Mouse (Mus musculus) brown adipose tissue, adult 24 weeks (tissue): ENCODE measurements at regions not wholly inside any gene's neighbourhood (a gene's known extent, or its start where the extent isn't known, plus 50 kb on each side); places are given as distances from the start of the nearest gene placed in this dataset.
A peak's percentile ranks its signal among the peaks of the same experiment; 100 is the strongest.

Source experiments
- H3K27ac ChIP-seq: fragments of 200-500 bp; replicated peaks from 2 replicates; pipeline ENCODE4 v1.5.1; 2012; ENCODE audit warnings: low read depth, mild to moderate bottlenecking, low read length
- H3K4me1 ChIP-seq: fragments of 200-500 bp; 2 replicates; pipeline ENCODE4 v1.6.1; 2012; ENCODE audit warnings: low read length, mixed read lengths; ENCODE audit not compliant: control insufficient read depth, insufficient read depth, insufficient read length
- H3K4me3 ChIP-seq: fragments of 200-500 bp; 2 replicates; pipeline ENCODE4 v1.5.1; 2012; ENCODE audit warnings: low read depth, mild to moderate bottlenecking, low read length, moderate library complexity; ENCODE audit not compliant: insufficient read depth

DNA sequence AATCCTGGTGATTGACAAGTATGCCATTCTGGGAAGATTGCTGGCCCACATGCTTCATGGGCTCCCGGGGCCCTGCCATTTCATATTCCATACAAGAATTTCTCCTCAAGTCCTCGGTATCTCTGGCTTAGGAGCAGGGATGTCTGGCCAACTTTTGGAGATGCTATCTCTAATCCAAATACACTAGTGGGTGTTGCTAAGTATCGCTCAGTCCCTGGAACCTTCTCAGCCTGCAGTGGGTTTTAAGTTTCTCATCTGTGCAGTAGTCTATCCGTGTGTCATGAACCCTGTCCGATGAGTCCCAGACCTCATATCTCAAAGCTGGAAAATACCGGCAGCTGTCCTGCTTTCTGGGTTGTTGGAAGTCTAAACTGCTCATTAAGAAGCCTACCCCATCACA, 198.9 kb downstream of the Zfp36l1 start:
- H3K4me1 ChIP-seq, result peaks cover 33% of the 10 kb centered on the region
- no peak overlapping the region for H3K27ac ChIP-seq
- H3K4me3 ChIP-seq, result no peak overlapping the region

DNA sequence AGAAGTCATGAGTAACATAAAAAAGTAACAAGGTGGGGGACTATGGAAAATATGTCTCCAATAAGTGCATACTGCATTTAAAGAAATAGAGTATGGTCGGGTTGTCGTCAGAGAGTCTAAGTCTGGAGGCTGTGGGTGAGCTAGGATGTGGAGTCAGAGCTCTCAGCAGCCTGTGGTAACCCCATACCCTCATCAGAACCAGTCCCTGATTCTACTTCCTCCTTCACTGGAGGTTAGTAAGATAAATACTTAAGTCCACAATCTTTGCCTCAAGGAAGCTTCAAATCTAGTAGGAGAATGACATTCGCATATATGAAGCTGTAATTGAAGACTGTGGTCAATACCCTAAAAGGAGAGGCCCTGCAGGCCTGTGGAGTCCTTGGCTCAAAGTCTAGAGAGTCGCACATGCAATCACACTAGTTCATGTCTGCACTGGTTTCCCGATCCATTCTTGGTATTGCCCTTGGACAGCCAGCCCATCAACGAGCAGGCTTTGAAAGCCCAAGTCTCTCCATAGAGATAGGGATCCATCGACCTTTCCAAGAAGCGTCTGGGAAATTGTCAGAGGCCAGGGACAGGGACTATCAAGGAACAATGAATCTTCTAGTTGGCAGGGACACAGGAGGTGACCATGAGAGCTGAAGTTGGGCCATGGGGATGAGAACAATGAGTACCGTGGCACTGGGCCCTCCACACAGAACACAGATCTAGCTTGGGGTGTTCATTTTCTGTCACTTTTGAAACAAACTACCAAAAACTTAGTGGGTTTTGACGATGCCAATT, 200.3 kb downstream of the Zfp36l1 start:
- no peak overlapping the region for H3K27ac ChIP-seq
- no peak overlapping the region for H3K4me3 ChIP-seq
- H3K4me1 ChIP-seq, result peaks cover 27% of the 10 kb centered on the region

DNA sequence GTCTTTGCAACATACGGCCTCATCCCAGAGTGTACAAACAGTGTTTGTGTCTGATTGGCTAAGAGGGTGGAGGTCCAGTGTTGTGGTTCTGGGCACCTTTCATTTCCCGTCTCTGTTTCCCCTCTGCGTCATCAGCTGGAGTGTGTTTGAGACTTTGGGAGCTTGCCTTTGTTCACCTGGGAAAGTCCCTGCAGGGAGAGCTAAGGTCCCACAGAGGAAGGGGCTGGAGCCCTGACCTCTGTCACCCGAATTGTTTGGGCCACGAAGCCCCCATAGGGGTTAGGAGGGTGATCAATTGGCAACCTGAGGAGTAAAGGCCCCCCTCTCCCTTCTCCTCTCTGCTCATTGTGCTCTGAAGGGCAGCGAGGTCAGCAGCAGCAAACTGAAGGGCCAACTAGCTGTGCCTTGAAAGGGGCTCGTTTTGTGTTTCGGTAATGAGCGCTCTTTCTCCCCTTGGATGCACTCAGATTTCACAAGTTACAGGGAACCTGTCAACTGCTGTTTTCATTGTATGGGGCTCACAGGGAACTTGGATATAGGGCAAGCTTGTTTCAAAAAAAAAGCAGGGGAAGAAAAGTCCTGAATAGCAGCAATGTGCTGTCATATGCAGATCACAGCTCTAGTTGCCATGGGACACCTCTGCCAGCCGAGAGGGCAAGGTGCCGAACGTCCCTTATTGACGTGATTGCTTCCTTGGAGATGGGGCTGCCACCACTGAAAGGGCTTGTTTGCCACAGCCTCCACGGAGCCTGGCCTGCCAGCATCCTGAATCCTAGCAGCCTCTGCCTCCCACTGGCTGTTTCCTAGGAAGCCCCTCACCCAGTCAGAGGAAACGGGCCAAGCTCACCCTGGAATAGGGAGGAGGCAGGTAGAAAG, 201.7 kb downstream of the Zfp36l1 start:
- Histone ChIP-seq H3K27ac (peak overlapping the region; percentile 79), H3K4me3 (no peak overlapping the region), H3K4me1 (peaks cover 33% of the 10 kb centered on the region)

DNA sequence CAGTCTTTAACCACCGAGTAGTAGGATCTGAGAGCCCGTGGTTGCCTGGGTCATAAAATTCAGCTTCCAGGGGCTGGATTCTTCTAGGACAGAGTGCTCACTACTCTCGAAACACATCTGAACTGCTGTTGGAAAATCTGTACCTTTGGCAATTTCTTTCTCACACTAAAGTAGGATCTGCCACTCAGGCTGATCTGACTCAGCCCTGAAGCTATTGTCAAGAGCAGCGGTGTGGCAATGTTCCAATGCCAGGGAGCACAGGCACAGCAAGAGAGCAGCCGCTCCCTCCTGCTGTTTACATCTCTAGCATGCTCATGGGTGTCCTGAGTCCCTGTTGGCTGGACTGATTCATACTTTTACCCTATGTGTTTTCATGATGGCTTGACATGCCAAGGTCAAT, 205.2 kb downstream of the Zfp36l1 start:
- Histone ChIP-seq H3K4me3 (no peak overlapping the region), H3K27ac (peak overlapping the region; percentile 90), H3K4me1 (peaks cover 55% of the 10 kb centered on the region)

DNA sequence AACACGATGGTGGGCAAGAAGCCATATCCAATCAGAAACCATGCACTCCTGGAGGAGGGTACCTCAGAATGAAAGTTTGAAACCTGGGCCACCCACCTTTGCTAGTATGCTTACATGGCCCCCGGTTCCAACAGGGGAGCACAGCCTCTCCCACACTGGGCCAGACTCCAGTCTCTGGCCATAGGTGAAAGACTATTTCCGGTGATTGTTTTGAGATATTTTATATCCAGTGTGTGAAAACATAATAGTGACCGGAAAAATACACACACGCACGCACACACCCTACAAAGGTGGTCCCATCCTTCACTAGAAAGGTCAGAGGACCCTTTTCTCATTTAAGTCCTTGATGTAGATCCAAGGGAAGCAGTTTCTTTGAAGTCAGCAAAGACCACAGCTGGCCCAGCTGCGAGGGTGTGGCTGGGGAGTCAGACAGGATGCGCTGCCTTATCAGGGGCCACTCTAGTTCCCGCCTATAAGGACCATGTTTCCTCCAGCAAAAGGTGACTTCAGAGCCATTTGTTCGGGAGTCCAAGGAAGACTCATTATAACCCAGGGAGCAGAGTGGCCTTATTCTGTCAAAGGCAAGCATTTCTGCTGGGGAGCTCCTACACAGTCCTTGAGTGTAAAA, 206.0 kb downstream of the Zfp36l1 start:
- H3K4me1 ChIP-seq, result peaks cover 56% of the 10 kb centered on the region
- peak overlapping the region; percentile 90 for H3K27ac ChIP-seq

DNA sequence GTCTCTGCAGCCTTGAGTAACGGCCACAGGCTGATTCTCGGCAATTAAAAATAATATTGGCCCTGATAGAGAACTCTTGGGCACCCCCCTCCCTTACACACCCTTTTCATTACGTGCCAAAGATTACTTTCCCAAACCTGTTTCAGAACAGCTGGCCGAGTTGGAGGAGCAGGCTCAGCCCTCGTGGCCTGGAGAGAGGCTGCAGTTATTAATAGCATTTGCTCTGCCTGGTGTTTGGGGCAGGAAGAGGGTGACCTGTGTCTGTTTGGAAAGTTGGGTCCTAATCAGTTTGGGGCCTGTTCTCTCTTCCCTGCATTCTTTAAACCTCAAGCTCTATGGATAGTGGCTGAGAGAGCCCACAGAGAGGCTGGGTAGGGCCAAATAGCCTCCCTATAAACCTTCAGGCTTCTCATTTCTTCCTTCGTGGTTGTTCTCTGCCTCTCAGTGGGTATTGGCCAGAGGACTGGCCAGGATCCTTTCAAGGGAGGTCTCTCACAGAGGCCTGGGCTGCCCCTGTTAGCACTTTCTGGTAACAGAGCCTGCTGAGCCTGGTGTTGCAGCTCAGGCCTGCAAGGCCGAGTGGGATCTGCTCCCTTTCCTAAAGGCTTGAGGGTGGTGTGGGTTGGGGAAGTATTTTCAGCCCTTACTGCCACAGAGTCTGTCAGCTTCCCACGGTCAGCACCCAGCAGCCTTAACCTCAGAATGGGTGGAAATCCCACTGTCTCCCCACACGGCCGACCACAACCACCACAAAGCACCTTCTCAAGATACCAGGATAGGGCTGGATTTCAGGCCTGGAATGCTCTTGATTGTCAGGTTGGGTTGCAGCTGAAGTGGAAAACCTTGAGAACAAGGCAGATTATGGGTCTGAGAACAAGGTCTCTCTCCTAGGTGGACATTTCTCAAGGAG, 206.7 kb downstream of the Zfp36l1 start:
- Histone ChIP-seq H3K4me1 (peaks cover 50% of the 10 kb centered on the region), H3K4me3 (no peak overlapping the region), H3K27ac (peak overlapping the region; percentile 90)

More for the DNA sequence above, 206.0 kb downstream of the Zfp36l1 start:
- H3K4me3 ChIP-seq, result no peak overlapping the region

DNA sequence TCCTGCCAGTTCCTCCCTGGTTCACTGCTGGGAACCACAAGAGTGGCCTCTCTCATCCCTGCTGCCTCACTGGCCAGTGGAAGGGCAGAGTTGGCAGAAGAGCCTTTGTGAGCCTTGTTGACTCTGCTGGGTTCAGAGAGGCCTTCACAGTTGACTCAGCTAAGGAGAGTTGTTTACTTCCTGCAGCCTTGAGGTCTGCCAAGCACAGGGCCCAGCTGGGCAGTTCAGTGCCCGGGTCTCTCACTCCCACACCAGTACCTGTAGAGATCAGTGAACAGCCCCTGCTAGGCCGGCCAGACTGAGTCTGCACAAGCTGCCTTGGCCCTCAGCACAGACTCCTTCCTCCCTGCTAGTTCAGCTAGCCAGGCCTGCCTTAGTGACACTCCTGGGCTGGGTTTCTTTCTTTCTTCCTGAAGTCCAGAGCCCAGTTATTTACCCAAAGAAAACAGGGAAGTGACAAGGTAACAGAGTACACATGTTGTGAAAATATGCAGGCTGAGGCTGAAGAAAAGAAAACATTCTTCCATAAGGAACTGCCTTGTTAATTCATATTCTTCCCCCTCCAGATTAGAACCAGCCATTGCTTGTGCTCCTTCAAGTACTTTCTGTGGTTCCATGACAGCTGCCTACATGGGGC, 207.8 kb downstream of the Zfp36l1 start:
- H3K4me1 ChIP-seq, result peaks cover 44% of the 10 kb centered on the region

DNA sequence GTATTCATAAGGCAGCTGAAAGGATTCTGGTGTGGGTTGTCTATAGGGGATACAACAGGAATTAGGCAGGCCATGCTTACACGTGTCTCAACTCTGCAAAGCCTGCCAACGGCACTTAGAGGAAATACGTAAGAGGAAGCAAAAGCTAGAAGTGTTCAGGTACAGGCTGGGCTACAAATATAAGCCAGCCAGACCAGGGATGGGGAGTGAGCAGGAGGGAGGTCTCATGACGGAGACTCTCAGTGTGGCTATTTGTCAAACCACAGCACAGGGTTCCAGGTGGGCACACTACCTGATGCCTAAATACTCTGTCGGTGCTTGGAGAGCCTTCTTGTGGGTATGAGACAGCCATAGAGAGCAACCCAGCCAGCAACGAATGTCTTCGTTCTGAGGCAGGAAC, 210.1 kb downstream of the Zfp36l1 start:
- Histone ChIP-seq H3K4me3 (no peak overlapping the region), H3K27ac (peak overlapping the region; percentile 96), H3K4me1 (peaks cover 49% of the 10 kb centered on the region)

More for the DNA sequence above, 207.8 kb downstream of the Zfp36l1 start:
- Histone ChIP-seq H3K27ac (peak overlapping the region; percentile 90), H3K4me3 (no peak overlapping the region)

DNA sequence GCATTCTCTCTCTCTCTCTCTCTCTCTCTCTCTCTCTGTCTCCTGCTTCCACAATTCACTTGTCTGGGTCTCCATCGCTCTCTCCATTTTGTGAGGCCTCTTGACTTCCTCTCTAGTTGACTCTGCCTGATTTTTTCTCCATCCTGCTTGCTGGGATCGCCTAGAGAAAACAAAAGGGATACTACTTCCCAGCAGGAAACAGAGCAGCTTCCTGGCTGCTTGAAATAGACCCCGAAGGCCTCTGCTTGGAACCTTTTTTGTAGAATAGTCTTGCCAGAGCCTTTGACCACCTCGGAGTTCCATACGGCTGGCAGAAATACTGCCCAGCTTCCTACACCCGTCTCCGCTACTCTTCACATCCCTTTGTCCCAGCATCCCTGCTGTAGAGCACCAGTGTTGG, 210.7 kb downstream of the Zfp36l1 start:
- H3K4me1 ChIP-seq, result peaks cover 49% of the 10 kb centered on the region
- H3K4me3 ChIP-seq, result no peak overlapping the region
- peak overlapping the region; percentile 96 for H3K27ac ChIP-seq

DNA sequence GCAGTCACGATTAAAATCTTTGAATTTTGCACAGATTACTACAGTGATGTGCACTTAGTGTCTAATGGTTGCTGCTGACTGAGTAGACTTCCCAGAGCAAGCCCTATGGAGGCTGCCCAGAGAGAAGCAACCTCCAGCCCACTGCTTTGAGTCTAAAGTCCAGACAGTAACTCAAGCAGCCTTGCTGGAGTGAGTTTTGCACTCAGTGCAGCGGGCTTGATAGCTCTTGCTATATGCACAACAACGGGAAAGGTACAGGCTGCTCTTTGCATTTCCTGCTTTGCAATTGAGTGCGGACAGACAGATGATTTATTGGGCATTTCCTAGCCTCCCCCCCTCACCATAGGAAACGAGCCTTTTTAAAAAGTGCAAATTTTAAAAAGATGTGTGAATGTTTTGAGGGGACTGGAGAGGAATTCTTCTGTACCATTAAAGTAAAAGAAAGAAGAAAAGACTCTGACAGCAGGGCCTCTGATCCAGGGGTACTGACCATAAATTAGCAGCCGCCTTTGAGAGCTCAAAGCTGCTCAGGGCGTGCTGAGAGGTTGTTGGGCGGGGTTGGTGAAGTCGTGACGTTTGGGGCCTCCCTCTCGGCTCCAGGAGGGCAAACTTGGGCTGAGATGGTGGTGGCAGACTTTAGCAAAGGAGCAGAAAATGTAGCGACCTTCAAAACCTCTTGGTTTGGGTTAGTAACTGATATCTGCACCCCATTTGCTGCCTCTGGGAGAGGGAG, 214.4 kb downstream of the Zfp36l1 start:
- H3K27ac ChIP-seq, result 0 out of 2 replicates have a peak overlapping the region, but pooled peaks have one; percentile 1
- no peak overlapping the region for H3K4me3 ChIP-seq
- peaks cover 44% of the 10 kb centered on the region for H3K4me1 ChIP-seq

DNA sequence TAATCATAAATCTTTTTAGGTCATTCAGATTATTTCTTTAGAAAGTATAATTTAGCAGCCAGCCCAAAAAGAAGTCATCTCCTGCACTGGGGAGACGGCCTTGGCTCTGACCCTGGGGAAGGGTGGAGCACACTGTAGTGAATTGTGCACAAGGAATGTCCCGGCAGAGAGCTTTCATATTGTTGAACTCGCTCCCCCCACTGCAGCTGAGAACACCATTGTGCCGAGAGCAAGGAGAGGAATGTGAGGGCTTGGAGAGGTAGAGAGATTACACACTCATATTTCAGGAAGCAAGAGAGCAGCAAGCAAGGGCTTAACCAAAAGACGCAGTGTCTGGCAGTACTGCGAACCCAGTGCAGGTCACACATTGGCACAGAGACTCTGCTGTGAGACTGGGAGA, 216.8 kb downstream of the Zfp36l1 start:
- peak overlapping the region; percentile 93 for H3K27ac ChIP-seq
- H3K4me3 ChIP-seq, result no peak overlapping the region
- H3K4me1 ChIP-seq, result peaks cover 47% of the 10 kb centered on the region

DNA sequence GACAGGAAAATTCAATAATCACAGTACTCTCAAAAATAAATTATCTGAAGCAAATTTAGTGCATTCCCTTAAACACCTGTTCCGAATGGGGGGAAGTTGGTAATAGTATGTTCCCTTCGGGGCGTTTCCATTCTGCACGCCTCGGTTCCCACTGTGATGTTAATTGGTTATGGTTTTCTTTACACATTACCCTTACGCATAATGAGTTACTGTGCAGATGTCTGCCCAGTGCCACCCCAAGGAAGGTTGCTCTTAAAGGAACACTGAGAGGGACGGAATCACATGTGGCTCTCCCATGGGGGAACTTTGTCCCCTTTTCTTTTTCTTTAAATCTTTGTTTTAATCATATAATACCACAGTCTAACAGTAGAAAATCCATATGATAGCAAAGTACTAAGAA, 217.5 kb downstream of the Zfp36l1 start:
- no peak overlapping the region for H3K4me3 ChIP-seq
- H3K4me1 ChIP-seq, result peaks cover 49% of the 10 kb centered on the region
- peak overlapping the region; percentile 23; the same call in 1 of the 2 replicates for H3K27ac ChIP-seq

DNA sequence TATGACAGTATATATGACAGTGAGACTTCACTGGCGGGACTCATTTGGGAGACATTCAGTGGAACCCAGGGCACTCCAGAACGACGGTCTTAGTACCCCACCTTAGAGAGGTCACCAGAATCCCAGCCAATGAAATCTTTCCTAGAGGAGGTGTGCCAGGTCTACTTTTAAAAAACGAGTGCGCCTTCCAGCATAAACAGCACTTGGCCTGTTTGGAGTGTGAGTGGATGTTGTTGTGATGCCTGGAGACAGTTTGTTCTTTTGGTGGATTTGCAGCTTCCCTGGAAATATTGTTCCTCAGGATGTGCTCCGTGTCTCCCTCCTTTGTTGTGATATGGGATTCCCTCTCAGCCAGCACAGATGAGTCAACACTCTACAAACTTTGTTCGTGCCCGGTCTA, 219.9 kb downstream of the Zfp36l1 start:
- no peak overlapping the region for H3K4me3 ChIP-seq
- peak overlapping the region; percentile 53 for H3K27ac ChIP-seq
- peaks cover 55% of the 10 kb centered on the region for H3K4me1 ChIP-seq
